Mouse (Mus musculus): ENCODE measurements around the gene Tbrg4.

DNA sequence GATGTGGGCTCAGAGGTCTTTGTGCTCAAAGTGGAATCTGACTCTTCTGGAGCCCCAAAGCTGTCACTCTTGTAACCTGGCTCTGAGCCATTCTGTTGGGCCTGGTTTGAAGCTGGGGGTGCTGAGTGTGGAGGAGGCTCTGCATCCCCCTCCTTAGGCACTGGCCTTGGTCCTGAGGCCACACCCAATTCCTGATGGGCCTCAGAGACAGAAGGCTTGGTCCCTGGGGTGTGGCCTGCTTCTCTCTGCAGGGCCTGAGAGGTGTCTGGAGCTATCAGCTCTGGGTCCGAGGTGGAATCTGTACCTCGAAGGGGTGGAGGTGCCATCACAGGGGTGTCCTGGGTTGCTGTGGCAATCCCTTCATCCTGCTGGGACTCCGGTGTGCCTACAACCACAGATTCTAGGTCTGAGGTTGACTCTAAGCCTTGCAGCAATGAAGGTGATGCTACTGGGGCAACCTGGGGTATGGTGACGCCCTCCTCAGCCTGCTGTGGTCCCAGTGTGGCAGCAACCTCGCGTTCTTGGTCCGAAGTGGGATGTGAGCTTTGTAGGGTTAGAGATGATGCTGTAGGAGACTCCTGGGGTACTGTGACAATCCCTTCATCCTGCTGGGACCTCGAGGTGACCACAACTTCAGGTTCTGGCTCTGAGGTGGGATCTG is 25.5 kb downstream of the Tbrg4 start:
- TF ChIP-seq CTCF (conservative IDR thresholded peaks at IDR 0.05; ENCODE audit: insufficient read depth, insufficient read length, low read depth, low read length), result no peak
- TF ChIP-seq POLR2A (IDR thresholded peaks at IDR 0.05; ENCODE audit: low read depth, low read length), result no peak
